Mouse (Mus musculus) megakaryocyte, adult 5-6 weeks (primary cell): ENCODE data around the gene Slc15a1. TPM values are rescaled to one million over a fixed set of nuclear protein-coding genes. Genes with fewer than 3 reads are reported as not detected.
"Not testable (repeated sequence)": the region's sequence is repeated elsewhere in the genome, so short reads cannot be mapped to it uniquely, and the experiment has no call there.

Experiments used
- ATAC-seq: 2 replicates; pipeline ENCODE4 v1.8.0; 2016; ENCODE audit warnings: mild to moderate bottlenecking, inconsistent platforms; ENCODE audit not compliant: poor library complexity, severe bottlenecking
- total RNA-seq, 2 experiments: library from RNA; stranded (forward) in 1 of 2; stranded (reverse) in 1 of 2; fragments of 153-499, 151-499 nt in 1 of 2; fragments of 221-1000, 200-1000 nt in 1 of 2; gene quantifications; 2 replicates each; pipeline versions ENCODE4 v1.2.3 to v1.2.4; 2015 to 2017

Slc15a1 gene
- total RNA-seq, 2 experiments from 2014 or later, result not detected

GRCm38 (mm10) chr14:121414635-121415241 lies 90.3 kb downstream of the Slc15a1 start:
- ATAC-seq, result no peak

- ATAC-seq, result not testable (repeated sequence)
Observed at GRCm38 (mm10) chr14:121413726-121414125, 91.3 kb downstream of the Slc15a1 start.

Other genes with a start within 250 kb of the Slc15a1 start
- 143 and 146 TPM in 2 replicates for gene Stk24, start 125.2 kb downstream of the Slc15a1 start, total RNA-seq (2015)
- gene Stk24, start 125.2 kb downstream of the Slc15a1 start, total RNA-seq (2017), result 105 and 124 TPM in 2 replicates